Mouse (Mus musculus) telencephalon, adult 2 months (tissue): ENCODE data around the gene Ttll1.

Experiments
- DNase-seq: peaks from one replicate; pipeline ENCODE4 v3.0.0-alpha.2; 2011; ENCODE audit warnings: low read depth, low spot score

Gene Ttll1

GRCm38 (mm10) chr15:83455637-83456036 lies 55.1 kb downstream of the Ttll1 start:
- DNase-seq = no peak

- no peak for DNase-seq
These were observed 55.7 kb downstream of the Ttll1 start for GRCm38 (mm10) chr15:83455034-83455433.

- DNase-seq = no peak
These were observed 56.3 kb downstream of the Ttll1 start for GRCm38 (mm10) chr15:83454419-83454818.

GRCm38 (mm10) chr15:83453879-83454278 lies 56.8 kb downstream of the Ttll1 start:
- DNase-seq = no peak

- no peak for DNase-seq
These were observed 58.4 kb downstream of the Ttll1 start for GRCm38 (mm10) chr15:83452219-83452760.

GRCm38 (mm10) chr15:83451621-83452210 lies 59.0 kb downstream of the Ttll1 start:
- DNase-seq = peak; percentile 56

- DNase-seq = no peak
These were observed 60.7 kb downstream of the Ttll1 start for GRCm38 (mm10) chr15:83450007-83450406.

GRCm38 (mm10) chr15:83448646-83449045 lies 62.0 kb downstream of the Ttll1 start:
- DNase-seq = no peak

GRCm38 (mm10) chr15:83447791-83448544 lies 62.7 kb downstream of the Ttll1 start:
- peak; percentile 82 for DNase-seq

- DNase-seq = no peak
These were observed 64.8 kb downstream of the Ttll1 start for GRCm38 (mm10) chr15:83445908-83446307.

GRCm38 (mm10) chr15:83445383-83445782 lies 65.3 kb downstream of the Ttll1 start:
- no peak for DNase-seq

GRCm38 (mm10) chr15:83444425-83444824 lies 66.3 kb downstream of the Ttll1 start:
- no peak for DNase-seq

GRCm38 (mm10) chr15:83442495-83443037 lies 68.1 kb downstream of the Ttll1 start:
- no peak for DNase-seq

GRCm38 (mm10) chr15:83440726-83441125 lies 70.0 kb downstream of the Ttll1 start:
- DNase-seq = no peak

- no peak for DNase-seq
These were observed 74.2 kb downstream of the Ttll1 start for GRCm38 (mm10) chr15:83436541-83436940.

- DNase-seq = peak; percentile 95
These were observed 75.2 kb downstream of the Ttll1 start for GRCm38 (mm10) chr15:83435324-83436090.

- DNase-seq = no peak
These were observed 76.0 kb downstream of the Ttll1 start for GRCm38 (mm10) chr15:83434692-83435091.
